Mouse (Mus musculus) cerebellum, adult 2 months (tissue): ENCODE measurements around the gene Cops3. TPM values are rescaled to one million over a fixed set of nuclear protein-coding genes. Genes with fewer than 3 reads are reported as not detected.

ENCODE experiments used
- DNase-seq, 2 experiments: peaks; one replicate each; pipeline ENCODE4 v3.0.0; 2021
- H3K27ac ChIP-seq: fragments of 200-500 bp; 2 replicates; pipeline ENCODE4 v1.5.1; 2012; ENCODE audit warnings: low read length, control low read depth, inconsistent platforms; ENCODE audit not compliant: insufficient read depth
- H3K27me3 ChIP-seq: fragments of 200-500 bp; 2 replicates; pipeline ENCODE4 v1.6.1; 2012; ENCODE audit warnings: inconsistent platforms, mild to moderate bottlenecking, low read length, moderate library complexity; ENCODE audit not compliant: control insufficient read depth, insufficient read depth
- H3K4me1 ChIP-seq: fragments of 200-500 bp; 2 replicates; pipeline ENCODE4 v1.6.1; 2011; ENCODE audit warnings: low read length; ENCODE audit not compliant: control insufficient read depth, insufficient read depth
- H3K4me3 ChIP-seq: fragments of 200-500 bp; replicated peaks from 2 replicates; pipeline ENCODE3; 2011; ENCODE audit warnings: mild to moderate bottlenecking, low read depth, low read length, control low read depth; ENCODE audit not compliant: insufficient read depth
- CTCF ChIP-seq: fragments of 200-500 bp; IDR thresholded peaks from 2 replicates; pipeline ENCODE4 v1.5.1; 2011; ENCODE audit warnings: low read depth, mild to moderate bottlenecking, control low read depth, low read length, moderate library complexity, borderline replicate concordance; ENCODE audit not compliant: insufficient read depth
- POLR2A ChIP-seq: fragments of 200-500 bp; IDR thresholded peaks from 2 replicates; pipeline ENCODE4 v1.6.1; 2011; ENCODE audit warnings: low read length, control low read depth, borderline replicate concordance; ENCODE audit not compliant: insufficient read depth
- WGBS: fragments of 180-500 bp; shearing (Covaris S2); methylation state at CpG from one replicate; pipeline ENCODE4 v1.1.7; 2018; 5-methylcytosine and 5-hydroxymethylcytosine counted together
- polyA plus RNA-seq: library from polyadenylated mRNA; depleted of rRNA; stranded (reverse); fragments of >200 nt; gene quantifications from 2 replicates; pipeline ENCODE4 v1.2.3, GENCODE M21; 2012

Cops3 gene
- polyA plus RNA-seq, 1 experiment, result 66.8 TPM

DNA sequence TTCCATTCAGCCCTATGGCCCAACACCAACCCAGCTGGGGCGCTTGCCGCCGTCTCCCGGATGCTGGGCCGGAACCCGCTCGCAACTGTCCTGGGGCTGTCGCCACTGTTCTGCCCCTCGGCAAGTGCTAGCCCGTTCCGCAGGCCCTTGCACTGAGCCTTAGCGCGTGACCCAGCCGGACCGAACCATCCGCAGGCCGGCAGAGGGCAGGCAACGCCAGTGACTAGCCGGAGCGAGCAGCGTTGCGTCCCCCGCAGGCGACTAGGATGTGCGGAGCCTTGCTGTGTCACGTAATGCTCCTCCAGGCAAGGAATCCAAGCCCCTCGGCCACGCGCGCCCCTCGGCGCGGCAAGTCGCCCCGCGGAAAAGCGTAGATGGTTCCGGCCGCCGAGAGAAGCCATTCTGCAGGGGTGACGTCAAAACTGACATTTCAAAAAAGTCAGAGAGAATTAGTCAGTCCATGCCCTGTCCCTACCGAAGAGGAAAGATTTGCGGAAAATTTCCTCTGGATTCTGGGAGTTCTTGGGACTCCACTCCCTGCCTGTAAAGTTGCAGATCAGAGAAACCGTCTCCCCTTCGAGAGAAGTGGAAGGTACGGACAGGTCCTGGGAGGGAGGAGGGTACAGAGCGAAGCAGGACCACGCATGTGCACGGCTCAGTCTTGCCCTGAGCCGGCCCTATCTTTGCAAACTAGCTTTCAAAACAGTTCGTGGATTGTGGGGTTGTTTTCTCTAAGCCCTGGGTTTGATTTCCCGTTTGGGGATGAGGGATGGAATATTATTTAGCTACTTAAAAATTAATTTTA, 29.8 kb downstream of the Cops3 start, which contains the start of gene Flcn:
Flcn (minus strand) TSS at position 347 of the 805 bp plus-strand sequence.
- peaks cover 29% of the 10 kb centered on the region for H3K4me1 ChIP-seq
- TF ChIP-seq POLR2A (peak; percentile 97), CTCF (no peak)
- DNase-seq, result peak; percentile 91 to 94
- peak within 1 kb of the TSS; percentile 99 for H3K27ac ChIP-seq
- no peaks in the 10 kb centered on the region for H3K27me3 ChIP-seq
- peak within 1 kb of the TSS; percentile 84 for H3K4me3 ChIP-seq
- under 1% methylated on average over 52 of the region's 52 CpGs for WGBS

DNA sequence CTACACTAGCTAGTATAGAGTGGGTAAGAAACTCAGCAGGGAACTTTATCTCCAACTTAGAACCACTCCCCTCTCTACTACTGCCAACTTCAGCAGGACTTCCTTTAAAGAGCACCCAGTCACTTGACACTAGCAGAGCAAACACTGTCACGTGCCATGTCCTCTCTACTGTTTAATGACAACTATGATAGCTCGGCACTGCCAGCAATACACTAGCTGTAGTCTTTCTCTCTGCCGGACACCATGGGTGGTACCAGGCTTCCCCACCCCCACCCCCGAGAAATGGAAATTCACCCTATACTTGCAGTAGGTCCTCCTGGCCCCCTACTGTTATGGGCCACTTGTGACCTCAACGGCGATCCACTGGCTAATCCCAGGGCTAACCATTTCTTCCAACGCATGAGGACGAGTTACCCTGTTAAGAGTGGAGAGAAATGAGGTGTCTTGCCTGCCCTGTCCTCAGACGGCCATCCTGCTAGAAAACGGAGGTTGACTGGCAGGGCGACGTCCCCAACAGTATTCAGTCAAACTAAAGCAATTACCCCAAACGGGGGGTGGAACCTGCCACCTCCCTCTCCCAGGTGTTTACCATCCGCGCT, 30.5 kb downstream of the Cops3 start:
- WGBS, result 0% methylated on average over 15 of the region's 15 CpGs
- peak in 1 of 2 experiments; percentile 51 for DNase-seq
- TF ChIP-seq CTCF, result no peak
- TF ChIP-seq POLR2A, result no peak
- peak overlapping the region; percentile 84 for H3K4me3 ChIP-seq
- peak overlapping the region; percentile 99 for H3K27ac ChIP-seq
- peaks cover 35% of the 10 kb centered on the region for H3K4me1 ChIP-seq
- H3K27me3 ChIP-seq, result no peaks in the 10 kb centered on the region

DNA sequence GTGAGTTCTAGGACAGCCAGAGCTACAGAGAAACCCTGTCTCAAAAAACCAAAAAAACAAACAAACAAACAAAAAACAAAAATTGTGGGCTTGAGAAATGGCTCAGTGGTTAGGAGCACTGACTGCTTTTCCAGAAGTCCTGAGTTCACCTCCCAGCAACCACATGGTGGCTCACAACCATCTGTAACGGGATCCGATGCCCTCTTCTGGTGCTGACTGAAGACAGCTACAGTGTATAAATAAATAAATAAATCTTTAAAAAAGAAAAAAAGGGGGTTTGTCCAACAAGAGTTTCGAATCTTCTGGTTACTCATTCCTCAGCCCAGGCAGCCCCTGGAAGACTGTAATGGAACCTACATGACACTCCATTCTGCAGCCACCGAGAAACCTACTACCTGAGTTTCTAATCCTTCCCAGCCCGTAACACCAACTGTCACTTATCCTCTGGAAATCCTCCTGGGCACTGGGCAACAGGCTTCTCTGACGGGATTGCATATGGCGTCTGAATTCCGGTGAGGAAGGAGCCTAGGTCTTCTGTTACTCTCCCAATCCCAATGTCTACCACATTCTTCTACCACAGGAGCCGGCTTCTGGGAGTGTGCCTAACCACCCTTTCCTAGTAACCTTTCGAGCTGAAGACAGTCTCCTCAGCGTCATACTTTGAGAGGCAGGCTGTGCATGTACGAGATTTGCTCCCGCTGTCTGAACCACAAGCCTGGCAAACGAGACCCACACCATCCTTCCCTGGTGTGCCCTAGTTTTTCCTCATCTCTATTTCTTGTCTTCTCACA, 31.3 kb downstream of the Cops3 start:
- no peaks in the 10 kb centered on the region for H3K27me3 ChIP-seq
- WGBS, result 8% methylated on average over 14 of the region's 14 CpGs
- peak; percentile 41; the same call in 1 of the 2 replicates for TF ChIP-seq CTCF
- no peak for TF ChIP-seq POLR2A
- peak overlapping the region; percentile 26 for H3K27ac ChIP-seq
- peak; percentile 44 to 46 for DNase-seq
- H3K4me1 ChIP-seq, result peaks cover 35% of the 10 kb centered on the region
- peak overlapping the region; percentile 84 for H3K4me3 ChIP-seq

DNA sequence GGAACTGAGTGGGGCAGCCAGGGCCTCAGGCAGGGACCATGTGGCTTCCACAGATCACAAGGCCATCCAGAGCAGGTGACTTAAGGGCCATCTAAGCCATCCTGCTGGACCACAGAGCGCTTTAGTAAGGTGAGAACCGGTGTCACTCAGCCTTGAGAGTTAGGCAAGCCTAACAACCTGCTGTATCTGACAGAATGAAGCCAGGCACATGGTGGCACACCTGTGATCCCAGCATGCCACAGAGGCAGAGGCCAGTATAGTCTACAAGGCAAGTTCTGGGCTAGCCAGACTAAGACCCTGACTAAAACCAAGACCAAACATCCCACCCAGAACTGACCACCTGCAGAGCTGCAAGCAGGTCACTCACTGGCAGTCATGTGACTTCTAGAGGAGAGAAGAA, 34.0 kb downstream of the Cops3 start:
- DNase-seq, result peak; percentile 53 to 57
- H3K27ac ChIP-seq, result no peak overlapping the region
- WGBS, result 26% methylated on average over 2 of the region's 2 CpGs
- H3K4me1 ChIP-seq, result peaks cover 42% of the 10 kb centered on the region
- no peaks in the 10 kb centered on the region for H3K27me3 ChIP-seq
- no peak overlapping the region for H3K4me3 ChIP-seq
- TF ChIP-seq POLR2A (no peak), CTCF (no peak)

DNA sequence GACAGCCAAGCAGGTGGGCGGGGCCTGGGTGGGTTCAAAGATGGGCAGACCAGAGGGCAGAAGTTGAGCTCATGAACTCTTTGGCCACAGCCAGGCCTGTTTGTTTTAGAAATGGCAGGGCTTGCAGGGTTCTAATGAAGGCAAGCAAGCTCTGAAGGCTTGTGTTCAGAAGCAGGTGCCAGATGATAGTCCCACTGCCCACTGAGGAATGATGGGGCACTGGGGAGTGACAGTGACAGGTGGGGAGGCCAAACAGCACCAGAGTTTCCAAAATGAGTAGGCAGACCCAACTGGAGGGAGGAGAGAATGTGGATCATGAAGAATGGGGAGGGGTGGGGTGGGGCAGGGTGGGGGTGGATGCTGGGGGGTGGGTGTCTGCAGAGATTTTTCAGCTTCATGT, 34.4 kb downstream of the Cops3 start:
- TF ChIP-seq POLR2A (no peak), CTCF (no peak)
- Histone ChIP-seq H3K27me3 (no peaks in the 10 kb centered on the region), H3K4me3 (no peak overlapping the region), H3K4me1 (peaks cover 42% of the 10 kb centered on the region), H3K27ac (no peak overlapping the region)
- no peak for DNase-seq
- whole genome bisulfite sequencing, result 88% methylated on average over 1 of the region's 1 CpGs

DNA sequence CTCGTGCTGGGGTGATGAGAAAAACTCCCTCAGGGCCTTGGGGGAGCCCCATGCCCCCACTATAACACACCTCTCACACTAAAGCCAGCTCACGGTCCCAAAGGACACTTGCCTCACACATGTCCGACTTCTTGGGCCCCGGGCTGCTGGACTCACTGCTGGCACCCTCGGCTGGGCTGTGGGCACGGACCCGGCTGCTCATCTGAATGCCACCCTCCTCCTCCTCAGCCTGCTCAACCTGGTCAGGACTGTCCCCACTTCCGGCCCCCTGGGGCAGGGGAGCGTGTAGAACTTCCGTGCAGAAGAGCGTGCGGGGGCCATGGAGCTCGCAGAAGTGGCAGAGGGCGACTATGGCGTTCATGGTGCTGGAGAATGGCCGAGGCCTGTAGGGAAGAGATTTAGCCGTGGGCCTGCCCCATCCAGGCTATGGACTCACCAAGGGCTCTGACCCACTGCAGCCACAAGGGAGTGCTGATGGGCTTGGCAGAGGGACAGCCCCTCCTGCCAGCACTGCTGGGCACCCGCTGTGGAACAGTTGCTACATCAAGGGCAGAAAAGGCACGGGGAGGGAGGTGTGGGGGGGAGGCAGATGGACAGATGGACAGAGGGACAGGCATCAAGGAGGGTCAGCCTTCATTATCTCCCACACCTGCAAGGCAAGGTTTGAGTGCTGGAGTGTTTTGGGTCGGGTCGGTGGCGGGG, 35.1 kb downstream of the Cops3 start:
- DNase-seq, result peak; percentile 80 to 84
- Histone ChIP-seq H3K4me1 (peaks cover 42% of the 10 kb centered on the region), H3K27me3 (no peaks in the 10 kb centered on the region), H3K27ac (0 out of 2 replicates have a peak overlapping the region, but pooled peaks have one; percentile 1), H3K4me3 (no peak overlapping the region)
- peak; percentile 43; the same call in 1 of the 2 replicates for TF ChIP-seq CTCF
- TF ChIP-seq POLR2A, result no peak
- 36% methylated on average over 22 of the region's 22 CpGs for WGBS

DNA sequence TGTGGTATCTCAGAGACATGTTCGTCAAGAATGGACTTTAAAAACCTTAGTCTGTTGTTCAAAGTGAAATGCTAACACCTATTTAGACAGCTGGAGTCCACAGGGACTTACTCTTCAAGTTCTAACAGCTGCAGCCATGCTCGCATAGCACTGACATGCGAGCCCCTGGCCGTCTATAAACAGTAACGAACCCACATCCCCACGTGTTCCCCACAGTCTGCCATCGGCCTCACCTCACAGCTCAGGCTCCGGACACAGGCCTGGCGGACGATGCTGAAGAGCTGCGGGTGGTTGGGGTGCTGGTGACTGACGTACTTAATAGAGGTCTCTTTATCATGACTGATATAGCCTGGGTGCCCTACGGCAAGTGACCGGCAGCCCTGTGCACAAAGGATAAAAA, 36.1 kb downstream of the Cops3 start:
- Histone ChIP-seq H3K27ac (no peak overlapping the region), H3K4me1 (peaks cover 42% of the 10 kb centered on the region), H3K4me3 (no peak overlapping the region), H3K27me3 (no peaks in the 10 kb centered on the region)
- 91% methylated on average over 14 of the region's 14 CpGs for WGBS
- TF ChIP-seq CTCF (no peak), POLR2A (no peak)
- no peak for DNase-seq
